ENCODE assay signal across 20 mouse cellular contexts in the genomic region with DNA sequence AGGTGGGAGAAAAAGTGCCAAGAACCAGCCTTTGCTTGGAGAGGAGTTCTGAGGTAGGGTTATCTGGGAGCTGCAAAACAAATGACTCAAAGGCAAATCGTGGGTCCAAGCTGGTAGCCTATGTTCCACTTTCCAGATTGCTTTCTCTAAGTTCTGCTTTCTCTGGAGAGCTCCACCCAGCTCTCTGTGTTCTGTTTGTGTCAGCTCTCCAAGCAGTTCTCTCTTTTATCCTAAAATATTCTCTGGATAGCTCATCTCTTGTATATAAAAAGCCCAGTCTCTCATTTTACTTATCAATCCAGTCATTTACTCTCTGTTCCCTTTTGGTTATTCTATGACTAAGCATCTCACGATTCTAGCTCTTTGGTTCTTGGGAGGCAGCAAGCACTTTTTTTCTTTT. TPM values are rescaled to one million over a fixed set of nuclear protein-coding genes. Genes with fewer than 3 reads are reported as not detected.
A peak's percentile ranks its signal among the peaks of the same experiment; 100 is the strongest.
DNase-seq lines count a peak whose midpoint lies in the region; ATAC-seq and TF ChIP-seq lines count a peak whose summit lies in the region.
"Had no signal": no experiment of that assay in that cellular context is flagged by ENCODE, and none has a peak within 500 bp of the region (broad histone marks: within the 10 kb centered on the region; RNA-seq: fewer than 3 reads in every experiment).

No protein-coding gene starts in this region.

- TF ChIP-seq RAD21 in MEL (IDR thresholded peaks at IDR 0.05; ENCODE audit: low read depth, low read length) = no peak

- no peak overlapping the region for H3K9ac ChIP-seq in heart, adult 2 months (ENCODE audit: low read depth, low read length)
- H3K9ac ChIP-seq in MEL (ENCODE audit: control insufficient read depth, low read depth, low read length, poor library complexity, severe bottlenecking) = no peak overlapping the region
- no peak overlapping the region for H3K9ac ChIP-seq in kidney, embryonic 16.5 days (replicated peaks; ENCODE audit: low read length)
- H3K9ac ChIP-seq: forebrain, embryonic 13.5 days; heart, embryonic 13.5 days; hindbrain, embryonic 13.5 days; limb, embryonic 12.5 days; liver, embryonic 15.5 days; neural tube, embryonic 12.5 days had no signal

- TF ChIP-seq CTCF in heart, adult 2 months (IDR thresholded peaks at IDR 0.05) = no peak
- no peak for TF ChIP-seq CTCF in MEL (IDR thresholded peaks at IDR 0.05 in 2 of 3, conservative IDR thresholded peaks at IDR 0.05 in 1 of 3; ENCODE audit: control insufficient read depth in 1 of 3, insufficient read depth in 1 of 3, low read depth in 2 of 3, low read length in 3 of 3, poor library complexity in 1 of 3, severe bottlenecking in 1 of 3)

- H3K4me3 ChIP-seq in heart, adult 2 months = no peak overlapping the region
- no peak overlapping the region for H3K4me3 ChIP-seq in MEL (ENCODE audit: control insufficient read depth in 1 of 2, insufficient read depth in 1 of 2, low read depth in 2 of 2, low read length in 2 of 2)
- H3K4me3 ChIP-seq in brown adipose tissue, adult 24 weeks (ENCODE audit: insufficient read depth, low read depth, low read length) = no peak overlapping the region
- H3K4me3 ChIP-seq in kidney, embryonic 16.5 days (ENCODE audit: low read length) = no peak overlapping the region
- H3K4me3 ChIP-seq: erythroblast, embryonic 14.5 days; forebrain, embryonic 13.5 days; heart, embryonic 13.5 days; hindbrain, embryonic 13.5 days; limb, embryonic 12.5 days; liver, embryonic 15.5 days; neural tube, embryonic 12.5 days had no signal

- H3K4me1 ChIP-seq in heart, adult 2 months (ENCODE audit: control insufficient read depth, insufficient read depth, low read length) = no peaks in the 10 kb centered on the region
- H3K4me1 ChIP-seq in MEL (ENCODE audit: control insufficient read depth in 1 of 2, insufficient read depth in 2 of 2, low read length in 2 of 2) = peaks cover 11 to 22% of the 10 kb centered on the region in 2 experiments
- no peaks in the 10 kb centered on the region for H3K4me1 ChIP-seq in brown adipose tissue, adult 24 weeks (ENCODE audit: control insufficient read depth, insufficient read depth, insufficient read length, low read length)
- no peaks in the 10 kb centered on the region for H3K4me1 ChIP-seq in kidney, embryonic 16.5 days (ENCODE audit: insufficient read depth, low read length)
- H3K4me1 ChIP-seq: forebrain, embryonic 13.5 days; heart, embryonic 13.5 days; hindbrain, embryonic 13.5 days; limb, embryonic 12.5 days; liver, embryonic 15.5 days; neural tube, embryonic 12.5 days had no signal

- intact Hi-C loops in heart, adult 2 months (cut with DNase I) = no loop called here

- H3K27me3 ChIP-seq in heart, adult 2 months (ENCODE audit: control insufficient read depth, insufficient read depth, low read length) = no peaks in the 10 kb centered on the region
- no peaks in the 10 kb centered on the region for H3K27me3 ChIP-seq in MEL (ENCODE audit: control insufficient read depth in 1 of 2, insufficient read depth in 2 of 2, low read length in 2 of 2)
- peaks cover 9% of the 10 kb centered on the region; the same call in 1 of the 2 replicates for H3K27me3 ChIP-seq in kidney, embryonic 16.5 days (ENCODE audit: insufficient read depth, low read length)
- H3K27me3 ChIP-seq: heart, embryonic 13.5 days; liver, embryonic 15.5 days; neural tube, embryonic 12.5 days had no signal

- no peaks in the 10 kb centered on the region for H3K79me2 ChIP-seq in heart, adult 2 months (replicated peaks; ENCODE audit: control insufficient read depth, insufficient read depth, low read length)
- no peaks in the 10 kb centered on the region for H3K79me2 ChIP-seq in MEL (ENCODE audit: control insufficient read depth, insufficient read depth, low read length, poor library complexity)

- no peaks in the 10 kb centered on the region for H3K36me3 ChIP-seq in heart, adult 2 months (ENCODE audit: control insufficient read depth, insufficient read depth, low read length)
- H3K36me3 ChIP-seq in MEL (ENCODE audit: control insufficient read depth in 1 of 2, insufficient read depth in 2 of 2, low read length in 2 of 2) = peaks cover 0 to 19% of the 10 kb centered on the region in 2 experiments; a peak in 3 of 4 replicates
- H3K36me3 ChIP-seq in kidney, embryonic 16.5 days (ENCODE audit: insufficient read depth, low read length) = no peaks in the 10 kb centered on the region
- H3K36me3 ChIP-seq: heart, embryonic 13.5 days; hindbrain, embryonic 13.5 days; limb, embryonic 12.5 days; liver, embryonic 15.5 days; neural tube, embryonic 12.5 days had no signal

- WGBS in heart, adult 2 months = 31% methylated on average over 2 of the region's 2 CpGs
- 70% methylated on average over 2 of the region's 2 CpGs for WGBS in kidney, embryonic 16.5 days

- ATAC-seq in monocyte, adult 5-6 weeks (replicated peaks; ENCODE audit: insufficient number of reproducible peaks, low FRiP score, low TSS enrichment, poor library complexity, severe bottlenecking) = peak; percentile 68; the same call in 1 of the 2 replicates
- no peak for ATAC-seq in kidney, embryonic 16.5 days (ENCODE audit: low FRiP score, low TSS enrichment)
- ATAC-seq: forebrain, embryonic 13.5 days; Patski had no signal

- no peak for TF ChIP-seq EP300 in heart, adult 2 months (IDR thresholded peaks at IDR 0.05; ENCODE audit: insufficient read depth, low read depth, low read length)
- peak in 1 of 2 experiments; percentile 42; a peak in 2 of 4 replicates for TF ChIP-seq EP300 in MEL (IDR thresholded peaks at IDR 0.05; ENCODE audit: low read depth in 1 of 2, low read length in 2 of 2)

- no peak for TF ChIP-seq POLR2A in heart, adult 2 months (IDR thresholded peaks at IDR 0.05; ENCODE audit: insufficient read depth, low read depth, low read length)
- TF ChIP-seq POLR2A in MEL (IDR thresholded peaks at IDR 0.05; ENCODE audit: control insufficient read depth in 1 of 2, insufficient read depth in 1 of 2, low read depth in 1 of 2, low read length in 2 of 2, poor library complexity in 1 of 2) = no peak

- peak; percentile 87 for DNase-seq in heart, adult 11 months
- no peak for DNase-seq in heart, adult 2 months
- peak; percentile 76 for DNase-seq in MEL (ENCODE audit: low read depth, low spot score)
- DNase-seq in adrenal gland, adult 8-10 months = no peak
- DNase-seq in right cerebral cortex, adult 2 months (ENCODE audit: low spot score in 2 of 2) = no peak
- DNase-seq: adrenal gland, postnatal 14 days; cerebellum, adult 2 months; lung, postnatal 10 days; right cerebral cortex, adult 18-20 months had no signal

- H3K27ac ChIP-seq in heart, adult 2 months = no peak overlapping the region
- 0 out of 2 replicates have a peak overlapping the region, but pooled peaks have one; percentile 17 for H3K27ac ChIP-seq in MEL (ENCODE audit: control insufficient read depth, low read depth, low read length)
- H3K27ac ChIP-seq in brown adipose tissue, adult 24 weeks (replicated peaks; ENCODE audit: low read depth, low read length) = peak overlapping the region; percentile 65
- no peak overlapping the region for H3K27ac ChIP-seq in kidney, embryonic 16.5 days (ENCODE audit: low read length)
- H3K27ac ChIP-seq: forebrain, embryonic 13.5 days; heart, embryonic 13.5 days; hindbrain, embryonic 13.5 days; limb, embryonic 12.5 days; liver, embryonic 15.5 days; neural tube, embryonic 12.5 days had no signal

- no peaks in the 10 kb centered on the region for H3K9me3 ChIP-seq in MEL (replicated peaks; ENCODE audit: insufficient read depth, low read length)
- no peaks in the 10 kb centered on the region for H3K9me3 ChIP-seq in kidney, embryonic 16.5 days (ENCODE audit: low read length)
- H3K9me3 ChIP-seq: forebrain, embryonic 13.5 days; heart, embryonic 13.5 days; hindbrain, embryonic 13.5 days; limb, embryonic 12.5 days; liver, embryonic 15.5 days; neural tube, embryonic 12.5 days had no signal

- H3K4me2 ChIP-seq in kidney, embryonic 16.5 days (replicated peaks; ENCODE audit: low read depth, low read length) = no peak overlapping the region
- H3K4me2 ChIP-seq: forebrain, embryonic 13.5 days; heart, embryonic 13.5 days; hindbrain, embryonic 13.5 days; limb, embryonic 12.5 days; liver, embryonic 15.5 days; neural tube, embryonic 12.5 days had no signal

TF ChIP-seq in MEL, 35 proteins besides CTCF, POLR2A, EP300 and RAD21:
- peak; percentile 52; the same call in 1 of the 2 replicates for TF ChIP-seq GATA1 (IDR thresholded peaks at IDR 0.05; ENCODE audit: low read depth, low read length)
- TF ChIP-seq KAT2A (conservative IDR thresholded peaks at IDR 0.05; ENCODE audit: low read depth, low read length) = no peak
- TF ChIP-seq NRF1 (IDR thresholded peaks at IDR 0.05; ENCODE audit: insufficient read depth, low read depth, low read length, poor library complexity, severe bottlenecking) = no peak
- no peak for TF ChIP-seq ETS1 (IDR thresholded peaks at IDR 0.05; ENCODE audit: low read depth, low read length)
- peak; percentile 75 for TF ChIP-seq RCOR1 (IDR thresholded peaks at IDR 0.05; ENCODE audit: low read depth, low read length)
- TF ChIP-seq CHD1 (IDR thresholded peaks at IDR 0.05; ENCODE audit: low read depth, low read length) = no peak
- no peak for TF ChIP-seq MXI1 (IDR thresholded peaks at IDR 0.05; ENCODE audit: low read depth, low read length)
- TF ChIP-seq HCFC1 (IDR thresholded peaks at IDR 0.05; ENCODE audit: low read depth, low read length) = no peak
- TF ChIP-seq E2F4 (IDR thresholded peaks at IDR 0.05; ENCODE audit: borderline replicate concordance, low read depth, low read length) = no peak
- TF ChIP-seq UBTF (IDR thresholded peaks at IDR 0.05; ENCODE audit: borderline replicate concordance, insufficient read depth, low read depth, low read length) = no peak
- TF ChIP-seq ZKSCAN1 (IDR thresholded peaks at IDR 0.05; ENCODE audit: low read depth, low read length) = no peak

RNA-seq across cellular contexts. Expression of a gene that starts 8.2 kb away (rescaled TPM):
- total RNA-seq in heart, adult 2 months (2021) = 10 to 100 TPM in 1 of 2 experiments, 1 to 10 TPM in 1; 7.2 to 12.8 TPM
- 12.9 and 18.2 TPM in 2 replicates for polyA plus RNA-seq in heart, adult 2 months (2012; rRNA removed)
- 16.6 and 20.7 TPM in 2 replicates for total RNA-seq in MEL (2012; rRNA removed)
- 10 to 100 TPM in 1 of 2 experiments, not detected in 1; 31.0 TPM for polyA plus RNA-seq in MEL (2012; ENCODE audit: insufficient read depth in 1 of 2, insufficient read length in 2 of 2, low read depth in 1 of 2, low replicate concordance in 2 of 2, missing spikeins in 1 of 2)
- 24.8 and 31.7 TPM in 2 replicates for polyA plus RNA-seq in brown adipose tissue, adult 24 weeks (2012; ENCODE audit: insufficient read depth, insufficient read length, missing spikeins)
- total RNA-seq in monocyte, adult 5-6 weeks (2017) = 17.5 to 40.7 TPM (median 33.9 TPM) in 3 replicates
- 10 to 100 TPM; 32.4 to 43.4 (median 37.9) TPM for total RNA-seq in adrenal gland, adult 8-10 months (2022)
- 15.8 and 15.9 TPM in 2 replicates for polyA plus RNA-seq in kidney, embryonic 16.5 days (2015; fragmentation: Nextera tagmentation; extraction: Ambion mirVana)

Comparison
In these comparisons a context has a peak if more than half of its experiments do, and no peak if none do; other contexts are left out.
1. DNase-seq: peak in heart, adult 11 months (single experiment) and MEL (single experiment); none in heart, adult 2 months (0 of 2), adrenal gland, adult 8-10 months (single experiment) and right cerebral cortex, adult 2 months (0 of 2).
2. H3K27ac ChIP-seq: peak in MEL (single experiment) and brown adipose tissue, adult 24 weeks (single experiment); none in heart, adult 2 months (single experiment) and kidney, embryonic 16.5 days (single experiment).